Mouse (Mus musculus) MN1 (cell line): ENCODE measurements around the gene Pdcd6ip.
"Not testable (repeated sequence)": the region's sequence is repeated elsewhere in the genome, so short reads cannot be mapped to it uniquely, and the experiment has no call there.

ENCODE experiments used
- DNase-seq: peaks from one replicate; pipeline ENCODE4 v3.0.0-alpha.2; 2016; ENCODE audit warnings: low spot score

Gene Pdcd6ip

DNA sequence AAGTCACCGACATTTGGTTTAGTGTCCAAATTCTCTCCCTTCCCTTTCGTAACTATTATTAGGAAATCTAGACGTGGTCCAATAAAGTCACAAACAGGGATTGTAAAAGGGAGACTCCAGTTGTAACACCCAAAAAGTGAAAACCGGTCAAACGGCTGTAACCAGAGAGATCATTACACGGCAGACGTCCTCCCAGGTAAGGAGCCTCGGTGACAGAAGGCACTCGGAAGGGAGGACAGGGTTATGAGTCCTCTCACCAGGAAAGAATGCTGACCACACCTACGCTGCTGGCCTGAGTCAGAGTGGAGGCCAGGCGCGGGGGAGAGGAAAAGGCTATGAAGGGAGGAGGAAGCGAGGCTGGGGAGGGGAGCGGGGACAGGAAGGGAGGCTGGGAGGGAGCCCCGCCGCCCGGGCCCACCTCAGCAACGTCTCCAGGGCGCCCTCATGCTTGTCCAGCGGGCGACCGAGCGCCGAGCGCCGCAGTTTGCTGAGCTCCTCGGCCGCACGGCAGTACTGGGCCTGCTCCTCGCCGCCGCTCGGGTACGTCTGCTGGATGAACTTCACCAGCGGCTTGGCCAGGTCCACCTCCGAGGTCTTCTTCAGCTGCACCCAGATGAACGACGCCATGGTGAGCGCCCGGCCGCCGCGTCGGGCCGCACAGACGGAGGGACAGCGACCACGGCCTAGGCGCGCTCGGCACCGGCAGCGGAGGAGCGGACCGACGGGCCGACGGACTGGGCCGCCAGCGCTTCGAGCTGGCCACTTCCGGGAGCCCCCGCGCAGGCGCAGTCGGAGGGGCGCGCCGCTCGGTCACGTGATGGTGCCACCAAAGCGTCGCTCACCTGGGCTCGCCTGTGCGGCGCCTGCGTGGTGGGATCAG lies at the start of gene Pdcd6ip:
Gene Pdcd6ip, minus strand, starts transcription at position 779 of the 880 bp plus-strand sequence.
- DNase-seq: peak; percentile 91

- DNase-seq: no peak
These were observed 48.0 kb upstream of the Pdcd6ip start for GRCm38 (mm10) chr9:113755888-113756719.

DNA sequence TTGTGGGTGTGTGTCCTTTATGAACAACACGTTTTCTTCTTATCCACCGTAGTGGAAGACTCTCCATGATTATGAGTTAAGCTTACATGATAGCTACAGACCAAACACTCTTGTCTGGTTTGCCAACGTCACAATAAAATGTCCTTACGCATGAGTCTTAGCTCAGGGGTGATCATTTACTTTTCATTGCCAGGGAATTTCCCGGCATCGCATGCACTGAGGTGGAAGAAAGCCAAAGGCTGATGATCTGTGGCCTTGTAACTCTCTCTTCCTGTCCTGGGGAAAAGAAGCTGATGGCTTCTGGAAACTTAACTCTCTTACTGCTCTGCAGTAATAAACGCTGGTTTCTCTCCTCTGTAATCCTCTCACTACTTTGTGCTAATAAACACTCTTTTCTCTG lies 41.3 kb upstream of the Pdcd6ip start:
- DNase-seq: no peak

DNA sequence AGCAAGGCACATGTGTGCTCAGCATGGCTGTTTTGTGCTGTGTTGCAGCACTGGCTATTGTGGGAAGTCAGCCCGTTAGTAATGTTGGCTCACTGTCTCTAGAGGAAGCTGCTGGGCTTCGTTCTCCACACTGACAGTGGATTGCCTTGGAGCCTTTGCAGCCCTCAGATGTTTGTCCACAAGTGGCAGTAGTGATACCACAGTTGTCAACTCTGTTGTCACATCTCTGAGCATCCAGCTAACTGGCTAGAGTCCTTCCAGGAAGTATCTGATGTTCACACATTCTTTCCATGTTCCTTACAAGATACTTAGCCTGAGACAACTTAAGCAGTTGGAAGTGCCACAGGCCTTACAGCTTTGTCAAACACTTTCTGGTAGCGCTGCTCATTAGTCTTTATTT lies 35.2 kb upstream of the Pdcd6ip start:
- DNase-seq: peak; percentile 11

DNA sequence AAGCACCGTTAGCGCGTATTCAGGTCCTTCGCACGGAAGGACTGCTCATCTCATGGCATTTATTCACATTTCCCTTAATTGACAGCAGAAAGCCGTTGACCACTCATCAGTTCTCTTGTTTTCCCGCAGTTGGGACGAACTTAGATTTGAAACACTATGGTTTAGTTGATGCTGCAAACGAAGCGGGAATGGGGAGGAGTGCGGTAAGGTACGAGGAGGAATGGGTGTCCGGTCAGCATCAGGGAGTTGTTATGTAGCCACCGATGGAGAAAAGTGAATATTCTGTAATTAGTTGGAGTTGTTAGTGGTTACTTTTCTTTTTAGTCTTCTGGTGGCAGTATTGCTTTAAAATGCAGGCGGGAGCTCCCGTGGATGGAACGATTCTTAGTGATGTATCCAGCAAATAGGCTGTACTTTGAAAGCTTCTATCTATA lies 34.3 kb upstream of the Pdcd6ip start:
- DNase-seq: peak; percentile 42

DNA sequence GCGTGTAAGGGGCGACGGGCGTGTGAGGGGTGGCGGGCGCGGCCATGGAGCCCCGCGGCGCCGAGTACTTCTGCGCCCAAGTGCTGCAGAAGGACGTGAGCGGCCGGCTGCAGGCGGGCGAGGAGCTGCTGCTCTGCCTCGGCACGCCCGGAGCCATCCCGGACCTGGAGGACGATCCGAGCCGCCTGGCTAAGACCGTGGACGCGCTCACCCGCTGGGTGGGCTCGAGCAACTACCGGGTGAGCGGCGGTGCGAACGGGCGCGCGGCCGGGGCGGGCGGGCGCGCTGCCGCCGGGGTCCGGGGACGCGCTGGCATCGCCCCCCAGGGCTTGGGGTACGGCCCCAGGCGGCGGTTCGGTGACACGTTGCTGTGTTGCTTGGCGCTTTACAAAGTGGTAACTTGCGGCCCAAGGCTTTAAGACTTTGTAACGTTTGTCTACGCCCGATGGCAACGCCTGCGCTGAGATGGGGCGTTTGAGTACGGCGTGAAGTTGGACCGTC lies 33.6 kb upstream of the Pdcd6ip start:
- peak; percentile 51 for DNase-seq

- peak; percentile 81 for DNase-seq
These were observed 33.1 kb upstream of the Pdcd6ip start, which contains the start of gene Clasp2 for GRCm38 (mm10) chr9:113741108-113741636. Gene Clasp2 (plus strand): TSS chr9:113741473.

GRCm38 (mm10) chr9:113738941-113739340 lies 30.9 kb upstream of the Pdcd6ip start:
- DNase-seq: no peak

DNA sequence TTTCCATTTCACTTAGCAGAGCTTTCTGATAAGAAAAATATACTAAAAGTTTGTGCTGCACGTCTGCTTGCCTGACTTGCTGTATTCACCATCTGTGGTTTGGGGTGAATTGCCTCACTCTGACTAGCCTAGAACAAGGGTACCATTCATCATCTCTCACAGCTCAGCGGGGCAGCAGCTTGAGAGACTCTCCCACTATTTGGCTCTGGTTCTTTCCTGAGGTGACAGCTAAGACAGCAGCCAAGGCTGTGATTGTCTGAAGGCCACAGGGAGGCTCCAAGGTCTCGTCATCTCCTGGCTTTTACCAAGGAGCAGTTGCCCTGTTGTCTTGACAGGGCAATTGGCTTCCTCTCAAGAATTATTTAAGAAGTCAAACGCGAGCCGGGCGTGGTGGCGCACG lies 30.0 kb upstream of the Pdcd6ip start:
- no peak for DNase-seq

DNA sequence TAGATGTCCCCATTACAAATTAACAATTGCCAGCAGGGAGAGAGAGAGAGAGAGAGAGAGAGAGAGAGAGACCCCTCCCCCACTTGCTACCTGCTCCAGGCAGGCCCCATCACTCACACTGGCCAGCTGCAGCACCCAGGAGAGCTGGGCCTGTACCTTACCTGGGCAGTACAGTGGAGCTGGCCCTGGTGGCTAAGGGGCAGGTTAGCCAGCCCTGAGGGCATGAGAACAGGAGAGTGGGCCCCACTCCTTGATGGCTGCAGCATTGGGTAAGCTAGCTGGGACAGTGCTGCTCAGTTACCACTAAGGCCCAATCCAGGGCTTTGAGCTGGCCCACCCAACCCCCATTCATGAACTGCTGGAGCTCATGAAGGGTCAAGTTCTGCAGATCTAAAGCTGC lies 27.9 kb upstream of the Pdcd6ip start:
- DNase-seq: no peak

- no peak for DNase-seq
These were observed 23.5 kb upstream of the Pdcd6ip start for GRCm38 (mm10) chr9:113731540-113731939.

DNA sequence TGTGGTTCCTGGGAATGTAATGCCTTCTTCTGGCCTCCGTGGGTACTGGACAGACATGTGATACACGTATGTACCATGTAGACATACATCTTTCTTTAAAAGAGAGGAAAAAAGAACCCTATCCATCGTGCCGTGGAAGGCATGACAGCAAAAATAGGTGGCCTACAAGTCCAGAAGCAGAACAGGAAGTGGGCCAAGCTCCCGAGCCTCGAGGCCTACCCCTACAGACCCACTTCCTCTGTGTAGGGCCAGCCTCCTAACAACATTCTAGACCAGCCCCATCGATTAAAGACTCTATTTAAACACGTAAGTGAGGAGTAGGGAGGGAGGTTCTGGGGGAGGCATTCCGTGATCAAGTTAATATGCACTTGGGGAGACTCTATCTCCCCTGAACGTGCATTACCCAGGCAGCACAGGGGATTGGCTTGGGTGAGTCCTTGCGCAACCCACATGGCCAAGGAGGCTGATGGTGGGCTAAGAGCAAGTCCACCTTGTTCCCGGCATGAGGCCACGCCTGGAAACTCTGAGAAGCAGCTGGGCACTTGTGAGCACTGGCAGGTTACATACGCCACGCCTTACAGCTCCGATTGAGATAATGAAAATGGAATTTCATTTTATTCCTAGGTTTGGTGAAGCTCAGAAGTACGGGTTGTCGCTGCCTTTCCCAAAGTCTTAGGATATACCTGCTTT lies 19.1 kb upstream of the Pdcd6ip start:
- no peak for DNase-seq

- no peak for DNase-seq
These were observed 18.1 kb upstream of the Pdcd6ip start for GRCm38 (mm10) chr9:113726131-113726530.

GRCm38 (mm10) chr9:113725609-113726008 lies 17.6 kb upstream of the Pdcd6ip start:
- not testable (repeated sequence) for DNase-seq

- no peak for DNase-seq
These were observed 16.6 kb upstream of the Pdcd6ip start for GRCm38 (mm10) chr9:113724646-113725045.

DNA sequence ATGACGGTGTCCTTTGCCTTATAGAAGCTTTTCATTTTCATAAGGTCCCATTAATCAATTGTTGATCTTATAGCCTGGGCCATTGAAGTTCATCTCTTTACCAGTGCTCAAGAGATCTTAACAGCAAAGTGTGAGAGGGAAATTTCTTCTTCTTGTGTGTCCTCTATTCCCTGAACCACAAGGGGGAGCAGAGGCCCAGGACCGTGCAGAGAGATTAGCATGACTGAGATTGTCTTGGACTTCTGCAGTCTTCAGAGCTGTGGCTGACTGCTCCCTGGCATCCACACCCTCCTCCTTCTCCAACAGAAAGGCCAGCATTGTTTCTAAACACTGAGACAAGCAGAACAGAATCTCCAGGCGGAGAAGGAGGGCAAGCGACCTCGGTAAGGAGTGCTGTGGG lies 11.0 kb upstream of the Pdcd6ip start:
- DNase-seq: no peak

DNA sequence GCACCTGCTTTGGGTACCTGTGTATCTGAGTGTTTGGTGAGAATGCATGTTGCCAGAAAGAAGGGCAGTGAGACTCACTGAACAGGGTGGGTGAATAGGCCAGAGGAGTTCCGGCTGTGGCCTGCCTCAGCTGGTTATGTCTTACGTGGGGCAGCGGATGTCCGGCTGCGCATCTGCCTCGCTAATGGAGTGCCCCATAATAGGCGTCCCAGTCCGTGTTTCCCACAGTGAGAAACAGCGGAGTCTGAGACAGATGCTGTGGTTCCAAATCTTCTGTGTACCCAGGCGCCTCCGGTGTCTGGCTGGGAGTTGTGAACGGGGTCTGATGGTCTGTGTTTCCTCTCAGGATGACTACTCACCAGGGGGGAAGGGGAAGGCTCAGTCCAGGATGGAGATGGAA lies 2.8 kb upstream of the Pdcd6ip start:
- no peak for DNase-seq

DNA sequence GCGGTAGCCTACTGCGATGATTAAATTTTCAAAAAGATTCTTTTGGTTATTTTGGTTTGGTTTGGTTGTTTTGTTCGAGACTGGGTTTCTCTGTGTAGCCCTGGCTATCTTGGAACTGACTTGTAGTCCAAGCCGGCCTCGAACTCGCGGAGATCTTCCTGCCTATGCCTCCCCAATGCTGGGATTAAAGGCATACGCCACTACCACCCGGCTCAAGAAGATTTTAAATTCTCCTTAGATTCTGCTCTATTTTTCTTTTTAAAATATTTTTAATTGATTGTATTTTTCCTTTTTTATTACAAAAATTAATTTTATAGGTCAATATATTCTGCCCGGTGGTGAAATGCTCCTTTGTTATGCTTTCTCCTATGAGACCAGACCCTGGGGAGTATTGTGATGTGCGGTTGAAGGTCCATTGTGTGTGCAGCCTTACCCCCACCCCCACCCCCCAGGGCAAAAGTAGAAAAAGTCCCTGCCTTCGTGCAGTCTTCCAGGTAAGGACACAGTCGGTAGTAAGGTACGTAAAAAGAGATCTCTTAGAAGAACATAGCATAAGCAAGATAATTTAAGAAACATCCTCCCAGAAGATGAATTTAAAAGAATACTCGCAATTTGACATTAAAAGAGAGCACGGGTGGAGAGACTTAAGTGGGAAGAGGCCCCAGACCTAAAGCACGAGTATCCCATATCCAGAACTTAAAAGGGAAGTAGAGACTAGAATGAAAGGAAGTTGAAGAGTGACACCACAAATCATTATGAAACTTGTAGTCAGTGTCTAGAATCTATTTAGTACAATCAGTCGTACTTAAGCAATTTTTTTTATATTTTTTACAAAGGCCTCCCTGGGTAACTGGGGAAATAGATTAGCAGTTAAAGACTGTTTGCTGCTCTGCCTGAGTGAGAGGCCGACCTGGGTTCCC lies 562 bp upstream of the Pdcd6ip start:
- DNase-seq: no peak

DNA sequence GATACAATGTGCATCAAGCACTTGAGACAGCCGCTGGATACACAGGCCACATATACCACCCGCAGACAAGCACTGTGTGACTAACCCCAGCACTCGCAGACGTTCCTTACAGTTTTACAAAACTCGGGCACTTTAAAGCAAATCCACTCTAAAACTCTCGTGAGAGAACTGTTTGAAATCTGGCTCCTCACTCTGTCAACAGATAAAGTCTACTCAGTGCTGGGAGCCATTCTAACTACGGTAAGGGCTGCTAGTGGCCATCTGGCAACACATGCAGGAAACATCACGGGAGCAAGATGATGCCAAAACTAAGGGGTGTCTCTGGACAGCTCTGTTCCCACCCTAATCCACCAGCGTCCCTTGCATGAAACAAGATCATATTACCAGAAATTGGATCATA lies 1.2 kb downstream of the Pdcd6ip start:
- DNase-seq: peak; percentile 20

- DNase-seq: no peak
These were observed 2.0 kb downstream of the Pdcd6ip start for GRCm38 (mm10) chr9:113706108-113706507.
